Mouse (Mus musculus) limb, embryonic 13.5 days (tissue): ENCODE data around the gene Mustn1. TPM values are rescaled to one million over a fixed set of nuclear protein-coding genes. Genes with fewer than 3 reads are reported as not detected.
A peak's percentile ranks its signal among the peaks of the same experiment; 100 is the strongest.

Experiments
- ATAC-seq: fragments of 200-750 bp; cut with Nextera tagmentation; 2 replicates; pipeline ENCODE4 v1.8.0; 2017; ENCODE audit warnings: low read depth, moderate number of reproducible peaks, moderate TSS enrichment; ENCODE audit not compliant: low FRiP score
- H3K27ac ChIP-seq: fragments of 300-500 bp; sonication (generic); 2 replicates; pipeline ENCODE4 v1.5.1; 2015; ENCODE audit warnings: inconsistent platforms, mild to moderate bottlenecking, moderate library complexity
- H3K27me3 ChIP-seq: fragments of 300-500 bp; sonication (generic); 2 replicates; pipeline ENCODE4 v1.6.1; 2015; ENCODE audit warnings: mild to moderate bottlenecking, inconsistent platforms
- H3K36me3 ChIP-seq: fragments of 300-500 bp; sonication (generic); 2 replicates; pipeline ENCODE4 v1.6.1; 2015; ENCODE audit warnings: inconsistent platforms, mild to moderate bottlenecking, moderate library complexity
- H3K4me1 ChIP-seq: fragments of 300-500 bp; sonication (generic); 2 replicates; pipeline ENCODE4 v1.6.1; 2015; ENCODE audit warnings: inconsistent platforms
- H3K4me2 ChIP-seq: fragments of 300-500 bp; sonication (generic); replicated peaks from 2 replicates; pipeline ENCODE4 v1.6.1; 2015; ENCODE audit warnings: inconsistent platforms, mild to moderate bottlenecking, moderate library complexity
- H3K4me3 ChIP-seq: fragments of 300-500 bp; sonication (generic); 2 replicates; pipeline ENCODE4 v1.5.1; 2015; ENCODE audit warnings: moderate library complexity, mild to moderate bottlenecking, inconsistent platforms
- H3K9ac ChIP-seq: fragments of 300-500 bp; sonication (generic); 2 replicates; pipeline ENCODE4 v1.6.1; 2015; ENCODE audit warnings: mild to moderate bottlenecking, inconsistent platforms
- H3K9me3 ChIP-seq: fragments of 300-500 bp; sonication (generic); 2 replicates; pipeline ENCODE4 v1.6.1; 2016; ENCODE audit warnings: inconsistent platforms
- WGBS: fragments of 180-500 bp; shearing (Covaris S2); methylation state at CpG from one replicate; pipeline ENCODE4 v1.1.7; 2015; 5-methylcytosine and 5-hydroxymethylcytosine counted together
- polyA plus RNA-seq: library from polyadenylated mRNA; unstranded; fragments of >200 nt; fragmentation: Nextera tagmentation; extraction: Ambion mirVana; gene quantifications from 2 replicates; pipeline ENCODE4 v1.2.1, GENCODE M21; 2015

The Mustn1 gene
- polyA plus RNA-seq, result 13.1 and 13.9 TPM in 2 replicates

DNA sequence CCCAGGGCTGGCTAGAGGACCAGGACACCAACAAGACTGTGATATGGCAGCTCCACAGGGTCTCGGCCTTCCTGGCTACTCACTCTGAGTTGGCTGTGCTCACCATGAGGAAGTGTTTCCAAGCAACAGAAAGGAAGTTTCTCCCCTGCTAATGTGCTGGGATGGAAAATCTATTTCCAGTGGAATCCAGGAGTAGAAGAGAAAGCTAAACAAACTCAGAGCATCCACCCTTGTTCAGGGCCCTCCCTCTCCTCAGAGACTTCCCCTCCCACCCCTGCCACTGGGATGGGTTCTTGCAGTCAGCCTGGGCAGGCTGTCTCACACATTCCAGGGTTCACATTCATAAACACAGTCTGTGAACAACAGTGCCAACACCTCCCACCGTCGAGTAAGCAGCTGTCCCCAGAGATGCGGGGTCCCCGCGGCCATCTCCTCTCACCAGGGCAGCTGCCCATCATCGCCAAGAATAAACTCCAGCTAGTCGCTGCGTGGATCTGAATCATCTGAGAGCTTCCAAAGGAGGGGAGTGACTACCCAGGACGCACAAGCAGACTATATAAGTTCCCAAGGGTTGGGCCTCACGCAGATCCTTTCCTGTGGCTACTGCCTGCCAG is at the start of gene Mustn1:
Gene Mustn1 (plus strand): TSS at position 243 of the 614 bp plus-strand sequence.
- H3K27me3 ChIP-seq, result no peaks in the 10 kb centered on the region
- peak within 1 kb of the TSS; percentile 61; the same call in 1 of the 2 replicates for H3K27ac ChIP-seq
- H3K9me3 ChIP-seq, result no peaks in the 10 kb centered on the region
- 67% methylated on average over 11 of the region's 11 CpGs for WGBS
- peaks cover 19% of the 10 kb centered on the region for H3K4me1 ChIP-seq
- no peak within 1 kb of the TSS for H3K9ac ChIP-seq
- H3K36me3 ChIP-seq, result peaks cover 36% of the 10 kb centered on the region
- no peak within 1 kb of the TSS for H3K4me3 ChIP-seq
- H3K4me2 ChIP-seq, result no peak within 1 kb of the TSS
- peak; percentile 38; the same call in 1 of the 2 replicates for ATAC-seq

DNA sequence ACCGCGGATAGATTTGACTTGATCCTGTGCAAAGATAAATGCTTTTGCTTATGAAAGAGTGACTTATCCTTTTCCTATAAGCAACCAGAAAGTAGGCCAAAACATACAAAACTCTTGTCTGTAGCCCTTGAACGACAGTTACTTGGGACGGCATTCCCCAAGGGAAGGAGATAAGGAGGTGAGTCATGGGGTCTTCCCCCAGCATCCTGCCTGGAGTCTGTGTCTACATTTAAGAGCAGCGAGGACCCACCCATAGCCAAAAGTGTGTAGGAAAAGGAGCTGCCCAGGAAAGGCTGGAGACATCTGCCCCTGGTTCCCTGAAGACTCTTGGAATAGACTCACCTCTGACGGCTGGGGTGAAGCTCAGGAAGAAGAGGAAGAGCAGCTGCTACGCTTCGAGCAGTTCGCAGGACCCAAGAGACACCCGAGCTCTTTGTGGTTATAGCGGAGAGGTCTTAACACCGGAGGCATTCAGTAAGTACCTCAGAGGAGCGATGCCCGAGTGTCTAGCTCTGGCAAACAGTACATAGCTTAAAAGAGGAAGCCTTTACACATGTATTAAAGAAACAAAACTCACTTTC is 41.5 kb upstream of the Mustn1 start:
- WGBS, result 85% methylated on average over 14 of the region's 14 CpGs
- H3K4me3 ChIP-seq, result no peak overlapping the region
- H3K9ac ChIP-seq, result no peak overlapping the region
- no peaks in the 10 kb centered on the region for H3K4me1 ChIP-seq
- H3K4me2 ChIP-seq, result no peak overlapping the region
- H3K27me3 ChIP-seq, result no peaks in the 10 kb centered on the region
- no peak for ATAC-seq
- no peaks in the 10 kb centered on the region for H3K9me3 ChIP-seq
- no peak overlapping the region for H3K27ac ChIP-seq
- peaks cover 25% of the 10 kb centered on the region for H3K36me3 ChIP-seq

DNA sequence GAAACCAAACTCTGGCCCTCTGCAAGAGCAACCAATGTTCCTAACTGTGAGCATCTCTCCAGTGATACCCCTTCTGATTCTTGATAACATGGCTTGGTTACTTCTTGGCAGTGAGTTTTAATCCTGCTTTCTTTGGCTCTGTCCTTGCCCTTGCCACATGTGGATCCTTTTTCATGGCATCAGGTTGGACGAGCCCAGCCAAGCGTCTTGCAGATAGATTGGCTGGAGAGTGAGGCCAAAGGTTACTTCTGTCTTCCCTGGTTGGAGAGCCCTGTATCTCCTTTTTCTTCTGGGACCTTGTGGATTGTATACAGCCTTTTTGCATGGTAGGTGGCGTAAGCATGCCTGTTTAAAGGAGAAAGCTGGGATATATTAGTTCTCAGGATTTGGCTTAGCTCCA is 35.3 kb upstream of the Mustn1 start:
- no peak for ATAC-seq
- no peaks in the 10 kb centered on the region for H3K9me3 ChIP-seq
- no peaks in the 10 kb centered on the region for H3K4me1 ChIP-seq
- H3K36me3 ChIP-seq, result peaks cover 18% of the 10 kb centered on the region
- 90% methylated on average over 3 of the region's 3 CpGs for WGBS
- H3K4me2 ChIP-seq, result no peak overlapping the region
- H3K27me3 ChIP-seq, result no peaks in the 10 kb centered on the region
- H3K4me3 ChIP-seq, result no peak overlapping the region
- no peak overlapping the region for H3K9ac ChIP-seq
- H3K27ac ChIP-seq, result no peak overlapping the region

DNA sequence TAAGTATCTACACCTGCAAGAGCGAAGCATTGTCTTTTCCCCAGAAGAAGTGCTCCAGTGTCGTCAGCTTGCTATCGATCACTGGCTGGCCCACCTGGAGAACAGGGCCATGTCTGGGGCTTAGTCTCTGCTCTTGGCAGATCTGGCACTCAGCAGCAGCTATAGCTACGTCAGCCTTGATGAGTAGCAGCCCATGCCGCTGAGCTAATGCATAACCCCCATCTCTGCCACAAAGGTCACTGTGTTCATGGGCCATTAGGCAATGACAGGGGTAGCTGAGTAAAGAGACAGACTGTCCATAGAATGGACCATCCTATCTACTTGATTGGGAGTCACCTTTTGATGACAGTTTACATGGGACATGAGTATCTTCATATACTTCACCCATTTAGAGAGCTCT is 28.5 kb upstream of the Mustn1 start:
- Histone ChIP-seq H3K36me3 (peaks cover 7% of the 10 kb centered on the region), H3K27ac (no peak overlapping the region), H3K4me3 (no peak overlapping the region), H3K4me1 (no peaks in the 10 kb centered on the region), H3K4me2 (no peak overlapping the region), H3K9me3 (no peaks in the 10 kb centered on the region), H3K9ac (no peak overlapping the region), H3K27me3 (no peaks in the 10 kb centered on the region)
- no peak for ATAC-seq
- WGBS, result 93% methylated on average over 5 of the region's 5 CpGs

DNA sequence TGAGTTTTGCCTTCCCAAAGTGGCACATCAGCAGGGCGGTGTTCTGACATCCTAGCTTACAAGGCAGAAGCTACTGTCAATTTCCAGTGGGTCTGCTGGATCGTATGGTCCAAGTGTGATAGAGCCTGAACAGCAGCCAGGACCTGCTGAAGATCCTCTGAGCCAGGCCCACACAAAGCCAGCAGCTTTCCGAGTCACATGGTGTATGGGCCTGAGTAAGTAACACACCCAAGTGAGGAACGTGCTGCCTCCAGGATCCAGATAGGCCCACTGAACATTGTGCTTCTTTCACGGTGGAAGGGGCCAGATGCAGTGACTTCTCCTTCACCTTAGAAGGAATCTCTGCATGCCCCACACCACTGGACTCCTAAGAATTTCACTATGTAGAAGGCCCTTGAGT is 26.7 kb upstream of the Mustn1 start:
- Histone ChIP-seq H3K9ac (no peak overlapping the region), H3K4me3 (no peak overlapping the region), H3K4me1 (no peaks in the 10 kb centered on the region), H3K27me3 (no peaks in the 10 kb centered on the region), H3K4me2 (no peak overlapping the region), H3K36me3 (no peaks in the 10 kb centered on the region; the same call in 1 of the 2 replicates), H3K27ac (no peak overlapping the region), H3K9me3 (no peaks in the 10 kb centered on the region)
- 93% methylated on average over 5 of the region's 5 CpGs for WGBS
- no peak for ATAC-seq

DNA sequence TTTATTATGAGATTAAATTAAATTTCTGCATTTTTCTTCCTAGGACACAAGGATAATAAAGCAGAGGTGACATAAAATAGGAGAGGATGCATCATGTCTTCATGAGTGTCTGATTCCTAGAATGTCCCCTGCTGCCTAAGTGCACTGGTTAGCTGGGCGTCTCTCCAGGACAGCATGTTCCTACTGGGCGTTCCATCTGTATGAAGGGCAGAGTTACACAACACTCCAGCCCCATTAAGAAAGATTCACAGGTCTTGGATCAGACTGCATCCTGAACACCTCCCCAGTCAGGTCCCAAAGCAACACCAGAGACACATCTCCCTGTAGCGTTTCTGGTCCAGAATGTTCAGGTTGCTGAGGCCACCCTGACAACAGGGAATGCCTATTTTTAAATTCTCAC is 23.7 kb upstream of the Mustn1 start:
- H3K4me2 ChIP-seq, result no peak overlapping the region
- peaks cover 6% of the 10 kb centered on the region; the same call in 1 of the 2 replicates for H3K36me3 ChIP-seq
- no peaks in the 10 kb centered on the region for H3K4me1 ChIP-seq
- H3K9me3 ChIP-seq, result 0 out of 2 replicates have a peak, but pooled peaks cover 4% of the 10 kb centered on the region
- no peak for ATAC-seq
- WGBS, result 92% methylated on average over 3 of the region's 3 CpGs
- no peak overlapping the region for H3K4me3 ChIP-seq
- no peak overlapping the region for H3K27ac ChIP-seq
- no peak overlapping the region for H3K9ac ChIP-seq
- no peaks in the 10 kb centered on the region for H3K27me3 ChIP-seq

DNA sequence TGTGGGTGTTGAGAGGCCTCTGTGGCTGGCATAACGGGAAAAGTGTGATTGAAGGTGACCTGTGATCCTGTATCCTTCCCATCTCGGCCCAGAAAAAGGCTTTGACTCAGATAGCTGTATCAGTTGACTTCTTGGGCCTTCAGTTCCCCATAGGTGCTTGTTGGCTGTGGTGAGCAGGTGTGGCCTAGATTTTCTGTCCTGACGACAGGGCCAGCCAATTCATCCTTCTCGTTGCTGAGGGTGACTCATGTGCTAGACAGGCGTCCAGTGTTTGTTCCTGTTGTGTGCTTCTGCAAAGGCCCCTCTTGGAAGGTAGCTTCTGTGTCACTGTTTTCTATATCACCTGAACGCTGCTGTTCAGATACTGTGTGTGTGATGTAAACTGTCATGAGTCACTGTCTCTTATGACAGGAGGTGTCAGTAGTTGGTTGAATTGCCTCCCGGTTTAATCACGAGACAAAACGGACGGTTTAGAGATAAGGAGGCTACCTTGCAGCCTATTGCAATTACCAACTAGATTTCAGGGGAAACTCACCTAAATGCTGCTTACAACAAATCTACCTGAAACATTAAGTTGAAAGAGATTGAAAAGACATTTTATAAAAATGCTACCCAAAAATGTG is 22.0 kb upstream of the Mustn1 start:
- H3K9ac ChIP-seq, result no peak overlapping the region
- H3K4me1 ChIP-seq, result no peaks in the 10 kb centered on the region
- 87% methylated on average over 10 of the region's 10 CpGs for WGBS
- no peak for ATAC-seq
- no peak overlapping the region for H3K4me2 ChIP-seq
- H3K4me3 ChIP-seq, result no peak overlapping the region
- no peak overlapping the region for H3K27ac ChIP-seq
- H3K9me3 ChIP-seq, result 0 out of 2 replicates have a peak, but pooled peaks cover 4% of the 10 kb centered on the region
- H3K36me3 ChIP-seq, result peaks cover 6% of the 10 kb centered on the region; the same call in 1 of the 2 replicates
- no peaks in the 10 kb centered on the region for H3K27me3 ChIP-seq

DNA sequence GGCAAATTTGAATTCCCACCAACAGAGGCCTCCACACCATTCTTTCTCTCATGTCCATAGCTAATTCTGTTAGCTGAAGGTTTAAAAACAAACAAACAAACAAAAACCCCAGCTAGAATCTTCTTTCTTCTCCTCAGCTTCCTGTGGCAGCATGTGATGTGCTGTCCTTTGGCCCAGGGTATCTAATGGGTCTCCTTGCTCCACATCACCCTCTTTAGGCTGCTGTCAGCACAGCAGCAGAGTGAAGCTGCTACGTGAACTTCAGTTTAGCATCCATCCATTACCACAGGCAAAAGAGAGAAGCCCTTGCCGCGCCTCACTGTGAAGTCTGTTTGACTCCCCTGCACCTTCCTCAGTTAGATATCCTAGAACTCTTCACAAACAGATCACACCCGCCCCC is 21.0 kb upstream of the Mustn1 start:
- 0 out of 2 replicates have a peak, but pooled peaks cover 4% of the 10 kb centered on the region for H3K9me3 ChIP-seq
- 77% methylated on average over 4 of the region's 4 CpGs for WGBS
- H3K4me3 ChIP-seq, result no peak overlapping the region
- no peak overlapping the region for H3K9ac ChIP-seq
- H3K4me2 ChIP-seq, result no peak overlapping the region
- peaks cover 9% of the 10 kb centered on the region for H3K36me3 ChIP-seq
- no peak for ATAC-seq
- no peaks in the 10 kb centered on the region for H3K27me3 ChIP-seq
- no peaks in the 10 kb centered on the region for H3K4me1 ChIP-seq
- H3K27ac ChIP-seq, result no peak overlapping the region

DNA sequence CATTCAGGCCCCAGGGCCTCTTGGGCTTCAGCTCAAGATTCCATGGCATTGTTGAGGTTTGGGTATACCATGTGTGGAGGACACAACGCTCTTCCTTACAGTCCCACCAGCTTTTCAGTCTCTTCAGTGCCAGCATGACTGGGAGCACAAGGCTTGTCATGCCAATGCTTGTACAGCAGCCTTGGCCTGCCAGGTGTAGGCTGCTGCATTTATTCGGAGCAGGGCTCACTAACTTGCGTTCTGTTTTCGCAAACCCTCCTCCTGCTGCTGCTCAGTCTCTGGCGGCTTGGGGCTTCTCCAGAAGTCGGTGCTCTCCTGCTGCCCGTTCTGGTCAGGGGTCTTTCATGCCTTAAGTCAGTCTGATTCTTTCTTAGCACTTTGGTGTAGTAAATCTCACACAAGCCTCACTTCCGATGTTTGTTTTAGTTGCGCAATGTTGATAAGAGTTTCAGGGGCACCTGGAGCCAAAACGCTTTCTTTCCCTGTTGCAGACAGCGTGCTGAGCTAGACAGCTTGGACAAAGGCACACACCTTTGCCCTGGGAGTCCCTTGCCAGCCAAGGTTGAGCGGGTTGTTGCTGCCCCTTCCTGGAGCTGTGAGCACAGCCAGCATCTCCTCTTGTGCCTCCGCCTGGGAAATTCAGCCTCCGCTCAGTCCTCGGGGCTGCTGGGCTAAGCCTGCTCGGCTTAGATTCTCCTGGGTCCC is 17.4 kb upstream of the Mustn1 start:
- no peak overlapping the region for H3K9ac ChIP-seq
- no peak for ATAC-seq
- H3K27ac ChIP-seq, result no peak overlapping the region
- 72% methylated on average over 16 of the region's 16 CpGs for WGBS
- H3K27me3 ChIP-seq, result no peaks in the 10 kb centered on the region
- no peak overlapping the region for H3K4me3 ChIP-seq
- no peaks in the 10 kb centered on the region for H3K4me1 ChIP-seq
- H3K4me2 ChIP-seq, result no peak overlapping the region
- 0 out of 2 replicates have a peak, but pooled peaks cover 4% of the 10 kb centered on the region for H3K9me3 ChIP-seq
- H3K36me3 ChIP-seq, result peaks cover 43% of the 10 kb centered on the region

DNA sequence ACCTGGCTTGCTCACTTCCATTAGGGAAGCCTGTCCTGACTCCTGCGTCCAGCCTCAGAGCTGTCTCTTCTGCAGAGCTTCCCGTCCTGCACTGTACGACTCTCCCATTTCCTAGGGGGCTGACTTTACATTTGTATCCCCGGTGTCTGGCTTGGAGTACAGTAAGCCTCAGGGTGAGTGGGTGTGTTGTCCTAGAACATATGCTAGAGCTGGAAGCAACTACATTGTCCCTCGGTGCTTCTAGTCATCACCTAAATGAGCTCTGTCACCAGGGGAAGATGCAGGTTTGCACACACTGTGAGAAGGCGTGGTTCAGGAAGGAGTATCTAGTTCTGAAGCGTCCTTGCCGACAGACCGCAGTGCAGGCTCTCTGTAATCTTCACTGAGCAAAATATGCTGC is 16.6 kb upstream of the Mustn1 start:
- H3K27me3 ChIP-seq, result no peaks in the 10 kb centered on the region
- H3K27ac ChIP-seq, result no peak overlapping the region
- no peaks in the 10 kb centered on the region for H3K4me1 ChIP-seq
- WGBS, result 90% methylated on average over 9 of the region's 9 CpGs
- no peak overlapping the region for H3K9ac ChIP-seq
- H3K4me3 ChIP-seq, result no peak overlapping the region
- no peak for ATAC-seq
- H3K36me3 ChIP-seq, result peaks cover 48% of the 10 kb centered on the region
- H3K4me2 ChIP-seq, result no peak overlapping the region
- 0 out of 2 replicates have a peak, but pooled peaks cover 4% of the 10 kb centered on the region for H3K9me3 ChIP-seq

DNA sequence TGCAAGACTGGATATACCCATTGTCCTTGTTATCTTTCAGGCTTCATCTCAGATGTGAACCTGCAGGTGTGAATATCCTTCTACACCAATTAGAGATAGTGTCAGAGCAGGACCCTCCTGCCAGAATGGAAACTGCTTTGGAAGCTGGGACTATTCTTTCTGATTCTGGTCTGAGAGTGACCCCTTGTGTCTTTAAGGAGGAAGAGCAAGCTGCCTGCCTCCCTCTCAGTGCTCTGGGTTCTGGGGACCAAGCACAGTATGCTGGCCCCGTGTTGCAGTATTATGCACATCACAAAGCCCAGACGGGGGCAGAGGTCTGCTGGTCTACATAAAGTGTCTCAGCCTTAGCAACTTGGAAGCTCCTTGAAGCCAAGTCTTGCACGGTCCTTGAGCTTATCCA is 13.7 kb upstream of the Mustn1 start:
- peaks cover 48% of the 10 kb centered on the region for H3K36me3 ChIP-seq
- H3K9ac ChIP-seq, result no peak overlapping the region
- no peak overlapping the region for H3K27ac ChIP-seq
- no peak overlapping the region for H3K4me2 ChIP-seq
- H3K27me3 ChIP-seq, result no peaks in the 10 kb centered on the region
- no peak for ATAC-seq
- no peak overlapping the region for H3K4me3 ChIP-seq
- 67% methylated on average over 3 of the region's 3 CpGs for WGBS
- H3K4me1 ChIP-seq, result peaks cover 17% of the 10 kb centered on the region
- H3K9me3 ChIP-seq, result no peaks in the 10 kb centered on the region

DNA sequence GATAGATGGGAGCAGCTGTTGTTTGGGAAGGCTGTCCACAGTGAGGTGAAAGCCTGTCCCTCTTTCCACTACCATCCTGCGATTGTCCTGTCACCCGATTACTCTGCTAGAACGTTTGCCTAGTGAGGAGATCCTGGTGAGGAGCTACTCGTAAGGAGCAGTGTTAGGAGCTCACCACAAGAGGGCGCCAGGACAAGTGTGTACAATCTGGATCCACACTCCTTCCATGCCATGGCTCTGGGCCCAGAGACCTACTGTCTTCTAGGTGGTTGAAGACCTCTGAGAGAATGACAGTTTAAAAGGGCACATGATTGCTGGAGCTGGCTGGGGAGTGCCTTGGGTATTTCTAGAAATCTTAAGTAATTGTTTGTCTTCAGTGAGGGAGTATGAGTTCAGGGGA is 12.0 kb upstream of the Mustn1 start:
- no peaks in the 10 kb centered on the region for H3K9me3 ChIP-seq
- 35% methylated on average over 5 of the region's 5 CpGs for WGBS
- H3K27me3 ChIP-seq, result no peaks in the 10 kb centered on the region
- peaks cover 28% of the 10 kb centered on the region for H3K4me1 ChIP-seq
- no peak for ATAC-seq
- no peak overlapping the region for H3K4me2 ChIP-seq
- peaks cover 56% of the 10 kb centered on the region for H3K36me3 ChIP-seq
- no peak overlapping the region for H3K9ac ChIP-seq
- H3K27ac ChIP-seq, result no peak overlapping the region
- no peak overlapping the region for H3K4me3 ChIP-seq
